Mouse (Mus musculus) forebrain, embryonic 10.5 days (tissue): ENCODE results near the gene Zfp719. TPM values are rescaled to one million over a fixed set of nuclear protein-coding genes. Genes with fewer than 3 reads are reported as not detected.

Experiments
- DNase-seq: peaks from one replicate; pipeline ENCODE4 v3.0.0-alpha.2; 2017; ENCODE audit warnings: low spot score; ENCODE audit errors: extremely low spot score
- H3K27ac ChIP-seq: fragments of 300-500 bp; sonication (generic); 2 replicates; pipeline ENCODE4 v1.5.1; 2016; ENCODE audit warnings: mild to moderate bottlenecking
- H3K27me3 ChIP-seq: fragments of 300-500 bp; sonication (generic); 2 replicates; pipeline ENCODE4 v1.6.1; 2016; ENCODE audit warnings: mild to moderate bottlenecking; ENCODE audit not compliant: poor library complexity, severe bottlenecking
- H3K36me3 ChIP-seq: fragments of 300-500 bp; sonication (generic); replicated peaks from 2 replicates; pipeline ENCODE4 v1.6.1; 2016; ENCODE audit warnings: mild to moderate bottlenecking, moderate library complexity
- H3K4me1 ChIP-seq: fragments of 300-500 bp; sonication (generic); 2 replicates; pipeline ENCODE4 v1.6.1; 2016
- H3K4me3 ChIP-seq: fragments of 300-500 bp; sonication (generic); 2 replicates; pipeline ENCODE4 v1.5.1; 2016; ENCODE audit warnings: mild to moderate bottlenecking, moderate library complexity
- H3K9me3 ChIP-seq: fragments of 300-500 bp; sonication (generic); 2 replicates; pipeline ENCODE4 v1.6.1; 2016; ENCODE audit warnings: mild to moderate bottlenecking, moderate library complexity
- WGBS: fragments of 180-500 bp; shearing (Covaris S2); methylation state at CpG from one replicate; pipeline ENCODE4 v1.1.7; 2016; 5-methylcytosine and 5-hydroxymethylcytosine counted together
- polyA plus RNA-seq: library from polyadenylated mRNA; unstranded; fragments of >200 nt; fragmentation: Nextera tagmentation; extraction: Ambion mirVana; gene quantifications from 2 replicates; pipeline ENCODE4 v1.2.1, GENCODE M21; 2016

The Zfp719 gene
- polyA plus RNA-seq, 1 experiment from 2014 or later = 14.6 TPM

GRCm38 (mm10) chr7:43623819-43624218 is 44.4 kb downstream of the Zfp719 start:
- DNase-seq = peak; percentile 16
- peaks cover 6% of the 10 kb centered on the region for H3K4me1 ChIP-seq
- H3K4me3 ChIP-seq = no peak overlapping the region
- no peak overlapping the region for H3K27ac ChIP-seq
- 18% methylated on average over 10 of the region's 10 CpGs for WGBS
- no peaks in the 10 kb centered on the region for H3K36me3 ChIP-seq
- H3K27me3 ChIP-seq = no peaks in the 10 kb centered on the region
- H3K9me3 ChIP-seq = no peaks in the 10 kb centered on the region

- no peak overlapping the region for H3K27ac ChIP-seq
- no peaks in the 10 kb centered on the region for H3K36me3 ChIP-seq
- DNase-seq = no peak
- 51% methylated on average over 3 of the region's 3 CpGs for WGBS
- H3K4me1 ChIP-seq = peaks cover 6% of the 10 kb centered on the region
- H3K4me3 ChIP-seq = no peak overlapping the region
- H3K27me3 ChIP-seq = no peaks in the 10 kb centered on the region
- H3K9me3 ChIP-seq = no peaks in the 10 kb centered on the region
These were observed 45.7 kb downstream of the Zfp719 start for GRCm38 (mm10) chr7:43625065-43625464.

- Histone ChIP-seq H3K36me3 (no peaks in the 10 kb centered on the region), H3K9me3 (no peaks in the 10 kb centered on the region), H3K27me3 (no peaks in the 10 kb centered on the region), H3K27ac (no peak overlapping the region), H3K4me1 (peaks cover 6% of the 10 kb centered on the region), H3K4me3 (no peak overlapping the region)
- no peak for DNase-seq
- 86% methylated on average over 8 of the region's 8 CpGs for WGBS
These were observed 46.5 kb downstream of the Zfp719 start for GRCm38 (mm10) chr7:43625794-43626422.

GRCm38 (mm10) chr7:43633940-43634339 is 54.5 kb downstream of the Zfp719 start:
- 80% methylated on average over 4 of the region's 4 CpGs for WGBS
- H3K27me3 ChIP-seq = no peaks in the 10 kb centered on the region
- no peaks in the 10 kb centered on the region for H3K36me3 ChIP-seq
- H3K4me1 ChIP-seq = no peaks in the 10 kb centered on the region
- no peak overlapping the region for H3K4me3 ChIP-seq
- no peak for DNase-seq
- no peaks in the 10 kb centered on the region for H3K9me3 ChIP-seq
- no peak overlapping the region for H3K27ac ChIP-seq

DNA sequence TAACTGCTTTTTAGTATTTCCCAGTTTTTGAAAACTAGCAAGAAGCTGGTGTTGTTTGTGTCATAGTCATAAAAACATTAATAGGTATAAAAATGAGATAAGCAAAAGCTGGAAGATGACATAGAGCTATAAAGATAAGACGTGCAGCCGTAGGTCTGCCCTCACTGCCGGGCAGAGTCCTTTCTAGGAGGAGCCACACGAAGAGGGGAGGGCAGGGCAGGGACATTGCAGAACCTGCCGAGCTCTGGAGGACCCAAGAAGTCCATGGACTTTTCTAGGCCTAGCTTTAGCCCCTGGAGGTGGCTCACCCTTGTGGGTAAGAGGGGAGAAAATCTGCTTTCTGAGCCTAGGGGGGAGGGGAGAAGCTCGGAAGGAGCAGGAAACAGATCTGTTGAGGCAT is 55.1 kb downstream of the Zfp719 start, which contains the start of gene Ceacam18:
Ceacam18 (plus strand) TSS at position 208 of the 400 bp plus-strand sequence.
- no peaks in the 10 kb centered on the region for H3K27me3 ChIP-seq
- H3K9me3 ChIP-seq = no peaks in the 10 kb centered on the region
- 82% methylated on average over 6 of the region's 6 CpGs for WGBS
- no peak within 1 kb of the TSS for H3K4me3 ChIP-seq
- H3K4me1 ChIP-seq = no peaks in the 10 kb centered on the region
- H3K36me3 ChIP-seq = no peaks in the 10 kb centered on the region
- DNase-seq = no peak
- no peak within 1 kb of the TSS for H3K27ac ChIP-seq

- H3K4me3 ChIP-seq = no peak overlapping the region
- no peak for DNase-seq
- no peaks in the 10 kb centered on the region for H3K4me1 ChIP-seq
- no peaks in the 10 kb centered on the region for H3K27me3 ChIP-seq
- H3K9me3 ChIP-seq = no peaks in the 10 kb centered on the region
- no peak overlapping the region for H3K27ac ChIP-seq
- WGBS = 71% methylated on average over 2 of the region's 2 CpGs
- no peaks in the 10 kb centered on the region for H3K36me3 ChIP-seq
These were observed 56.8 kb downstream of the Zfp719 start for GRCm38 (mm10) chr7:43636194-43636593.

- Histone ChIP-seq H3K9me3 (no peaks in the 10 kb centered on the region), H3K36me3 (no peaks in the 10 kb centered on the region), H3K4me1 (no peaks in the 10 kb centered on the region), H3K27ac (no peak overlapping the region), H3K4me3 (no peak overlapping the region), H3K27me3 (no peaks in the 10 kb centered on the region)
- no peak for DNase-seq
- 83% methylated on average over 1 of the region's 1 CpGs for WGBS
These were observed 57.7 kb downstream of the Zfp719 start for GRCm38 (mm10) chr7:43637118-43637517.

DNA sequence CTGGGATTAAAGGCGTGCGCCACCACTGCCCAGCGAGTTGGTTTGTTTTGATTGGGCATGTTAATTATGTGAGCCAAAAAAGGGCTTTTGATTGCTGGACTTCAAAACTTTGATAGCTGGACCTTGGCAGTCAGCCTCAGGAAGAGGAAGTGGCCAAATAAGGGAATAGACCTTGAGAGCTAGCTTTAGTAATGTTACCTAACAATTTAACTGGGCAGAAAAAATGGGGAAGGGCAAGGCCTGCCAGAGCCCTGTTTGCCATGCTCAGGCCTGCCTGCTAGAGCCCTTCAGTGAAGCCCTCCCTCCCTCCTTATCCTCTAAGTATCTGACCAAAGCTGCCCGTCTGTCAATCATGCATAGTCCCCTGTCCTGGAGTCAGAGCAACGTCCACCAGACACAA is 63.2 kb downstream of the Zfp719 start:
- no peak overlapping the region for H3K27ac ChIP-seq
- no peaks in the 10 kb centered on the region for H3K27me3 ChIP-seq
- H3K4me3 ChIP-seq = no peak overlapping the region
- H3K36me3 ChIP-seq = no peaks in the 10 kb centered on the region
- WGBS = 91% methylated on average over 5 of the region's 5 CpGs
- no peaks in the 10 kb centered on the region for H3K4me1 ChIP-seq
- DNase-seq = no peak
- H3K9me3 ChIP-seq = no peaks in the 10 kb centered on the region

Other genes with a start within 250 kb of the Zfp719 start
- 0.15 and 0.25 TPM in 2 replicates for gene Siglecf, start 228.3 kb upstream of the Zfp719 start, polyA plus RNA-seq
- 0.15 TPM in 1 of 2 replicates, not detected in the other for gene Siglecg, start 171.4 kb upstream of the Zfp719 start, polyA plus RNA-seq
- not detected in 2 replicates for gene Lim2, start 151.9 kb upstream of the Zfp719 start, polyA plus RNA-seq
- not detected in 2 replicates for gene Nkg7, start 142.5 kb upstream of the Zfp719 start, polyA plus RNA-seq
- gene Cldnd2, start 138.8 kb upstream of the Zfp719 start, polyA plus RNA-seq = not detected in 2 replicates
- gene Etfb, start 135.5 kb upstream of the Zfp719 start, polyA plus RNA-seq = 249 TPM in 2 replicates
- gene Gm45233, start 135.5 kb upstream of the Zfp719 start, polyA plus RNA-seq = 0.31 and 0.50 TPM in 2 replicates
- 2.1 and 2.7 TPM in 2 replicates for gene Vsig10l, start 116.5 kb upstream of the Zfp719 start, polyA plus RNA-seq
- gene Iglon5, start 89.5 kb upstream of the Zfp719 start, polyA plus RNA-seq = 0.80 and 1.1 TPM in 2 replicates
- gene 4931406B18Rik, start 73.7 kb upstream of the Zfp719 start, polyA plus RNA-seq = not detected in 2 replicates
- gene Cd33, start 35.2 kb upstream of the Zfp719 start, polyA plus RNA-seq = 0.70 and 0.86 TPM in 2 replicates
- 4.8 and 5.1 TPM in 2 replicates for gene Zfp658, start 17.4 kb upstream of the Zfp719 start, polyA plus RNA-seq
- 1.5 and 2.3 TPM in 2 replicates for gene Zfp819, start 27.6 kb downstream of the Zfp719 start, polyA plus RNA-seq
- not detected in 2 replicates for gene Ceacam18, start 55.1 kb downstream of the Zfp719 start, polyA plus RNA-seq
- gene Siglece, start 80.6 kb downstream of the Zfp719 start, polyA plus RNA-seq = 0.21 and 0.22 TPM in 2 replicates
- 15.7 and 18.4 TPM in 2 replicates for gene Ctu1, start 92.4 kb downstream of the Zfp719 start, polyA plus RNA-seq
- not detected in 2 replicates for gene Klk14, start 110.8 kb downstream of the Zfp719 start, polyA plus RNA-seq
- gene Klk13, start 133.0 kb downstream of the Zfp719 start, polyA plus RNA-seq = 0.29 and 0.64 TPM in 2 replicates
- not detected in 2 replicates for gene Klk12, start 189.3 kb downstream of the Zfp719 start, polyA plus RNA-seq
- gene Klk11, start 195.0 kb downstream of the Zfp719 start, polyA plus RNA-seq = 0.11 TPM in 1 of 2 replicates, not detected in the other
- gene Klk10, start 201.4 kb downstream of the Zfp719 start, polyA plus RNA-seq = 0.11 and 0.43 TPM in 2 replicates
- not detected in 2 replicates for gene Klk9, start 212.3 kb downstream of the Zfp719 start, polyA plus RNA-seq
- gene Klk8, start 218.0 kb downstream of the Zfp719 start, polyA plus RNA-seq = 12.6 and 12.8 TPM in 2 replicates
- gene Klk7, start 231.7 kb downstream of the Zfp719 start, polyA plus RNA-seq = not detected in 2 replicates
- not detected in 2 replicates for gene Klk6, start 244.9 kb downstream of the Zfp719 start, polyA plus RNA-seq